Mouse (Mus musculus) heart, embryonic 10.5 days (tissue): ENCODE data around the gene U90926. TPM values are rescaled to one million over a fixed set of nuclear protein-coding genes. Genes with fewer than 3 reads are reported as not detected.
"Not testable (repeated sequence)": the region's sequence is repeated elsewhere in the genome, so short reads cannot be mapped to it uniquely, and the experiment has no call there.

Source experiments
- DNase-seq: peaks from one replicate; pipeline ENCODE4 v3.0.0-alpha.2; 2017; ENCODE audit warnings: low spot score
- H3K27ac ChIP-seq: fragments of 300-500 bp; sonication (generic); 2 replicates; pipeline ENCODE4 v1.5.1; 2016; ENCODE audit warnings: mild to moderate bottlenecking
- H3K27me3 ChIP-seq: fragments of 300-500 bp; sonication (generic); 2 replicates; pipeline ENCODE4 v1.6.1; 2016; ENCODE audit warnings: mild to moderate bottlenecking; ENCODE audit not compliant: poor library complexity, insufficient read depth, severe bottlenecking
- H3K36me3 ChIP-seq: fragments of 300-500 bp; sonication (generic); 2 replicates; pipeline ENCODE4 v1.6.1; 2016; ENCODE audit warnings: mild to moderate bottlenecking, moderate library complexity
- H3K4me1 ChIP-seq: fragments of 300-500 bp; sonication (generic); 2 replicates; pipeline ENCODE4 v1.6.1; 2016; ENCODE audit warnings: mild to moderate bottlenecking
- H3K4me3 ChIP-seq: fragments of 300-500 bp; sonication (generic); 2 replicates; pipeline ENCODE4 v1.5.1; 2016; ENCODE audit warnings: mild to moderate bottlenecking, moderate library complexity
- H3K9me3 ChIP-seq: fragments of 300-500 bp; sonication (generic); 2 replicates; pipeline ENCODE4 v1.6.1; 2016; ENCODE audit warnings: mild to moderate bottlenecking, moderate library complexity
- WGBS: fragments of 180-500 bp; shearing (Covaris S2); methylation state at CpG from one replicate; pipeline ENCODE4 v1.1.7; 2016; 5-methylcytosine and 5-hydroxymethylcytosine counted together
- polyA plus RNA-seq: library from polyadenylated mRNA; unstranded; fragments of >200 nt; fragmentation: Nextera tagmentation; extraction: Ambion mirVana; gene quantifications from 2 replicates; pipeline ENCODE4 v1.2.1, GENCODE M21; 2016

The U90926 gene
- polyA plus RNA-seq, 1 experiment from 2014 or later: not detected

DNA sequence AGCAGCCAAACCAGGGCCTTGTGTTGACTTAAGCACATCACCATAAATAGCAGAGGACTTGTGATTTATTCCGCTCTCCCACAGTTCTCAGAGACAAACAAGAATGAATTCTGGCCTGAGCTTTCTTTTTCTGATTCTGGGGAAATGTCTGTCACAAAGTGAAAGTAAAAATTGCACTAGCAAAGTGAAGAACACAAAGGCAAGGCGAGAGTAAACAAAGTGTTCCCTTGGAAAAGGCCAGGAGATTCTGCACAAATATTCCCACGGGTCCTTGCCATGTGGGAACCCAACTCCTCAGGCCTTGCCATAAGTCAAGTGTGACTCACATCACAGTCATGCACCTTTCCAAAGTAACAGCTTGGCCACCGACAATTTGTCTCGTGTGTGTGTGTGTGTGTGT is 9.5 kb downstream of the U90926 start:
- Histone ChIP-seq H3K27ac (no peak overlapping the region), H3K36me3 (peaks cover 42% of the 10 kb centered on the region), H3K9me3 (no peaks in the 10 kb centered on the region), H3K4me3 (no peak overlapping the region), H3K4me1 (peaks cover 10% of the 10 kb centered on the region; the same call in 1 of the 2 replicates), H3K27me3 (no peaks in the 10 kb centered on the region)
- WGBS: 87% methylated on average over 5 of the region's 5 CpGs
- peak; percentile 20 for DNase-seq

DNA sequence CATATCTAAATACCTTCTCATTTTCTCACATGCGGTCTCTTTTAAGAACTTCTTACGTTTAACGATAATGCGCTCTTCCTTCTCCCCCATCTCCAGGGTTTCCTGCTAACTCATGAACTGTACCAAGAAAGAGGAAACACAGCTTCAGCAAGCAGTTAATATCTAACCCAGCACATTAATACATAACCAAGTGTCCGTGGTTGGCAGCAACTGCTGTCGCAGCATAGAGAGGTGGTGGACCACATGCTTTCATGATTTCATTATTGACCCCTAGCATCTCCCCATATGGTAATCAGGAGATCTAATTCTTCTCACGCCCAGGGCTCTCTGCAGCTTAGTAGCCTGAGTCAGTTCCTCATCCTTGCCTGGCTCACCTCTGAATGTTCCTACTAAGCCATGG is 10.0 kb downstream of the U90926 start:
- Histone ChIP-seq H3K27ac (no peak overlapping the region), H3K27me3 (no peaks in the 10 kb centered on the region), H3K9me3 (no peaks in the 10 kb centered on the region), H3K36me3 (peaks cover 47% of the 10 kb centered on the region), H3K4me3 (no peak overlapping the region), H3K4me1 (peaks cover 10% of the 10 kb centered on the region; the same call in 1 of the 2 replicates)
- no peak for DNase-seq
- WGBS: 88% methylated on average over 7 of the region's 7 CpGs

DNA sequence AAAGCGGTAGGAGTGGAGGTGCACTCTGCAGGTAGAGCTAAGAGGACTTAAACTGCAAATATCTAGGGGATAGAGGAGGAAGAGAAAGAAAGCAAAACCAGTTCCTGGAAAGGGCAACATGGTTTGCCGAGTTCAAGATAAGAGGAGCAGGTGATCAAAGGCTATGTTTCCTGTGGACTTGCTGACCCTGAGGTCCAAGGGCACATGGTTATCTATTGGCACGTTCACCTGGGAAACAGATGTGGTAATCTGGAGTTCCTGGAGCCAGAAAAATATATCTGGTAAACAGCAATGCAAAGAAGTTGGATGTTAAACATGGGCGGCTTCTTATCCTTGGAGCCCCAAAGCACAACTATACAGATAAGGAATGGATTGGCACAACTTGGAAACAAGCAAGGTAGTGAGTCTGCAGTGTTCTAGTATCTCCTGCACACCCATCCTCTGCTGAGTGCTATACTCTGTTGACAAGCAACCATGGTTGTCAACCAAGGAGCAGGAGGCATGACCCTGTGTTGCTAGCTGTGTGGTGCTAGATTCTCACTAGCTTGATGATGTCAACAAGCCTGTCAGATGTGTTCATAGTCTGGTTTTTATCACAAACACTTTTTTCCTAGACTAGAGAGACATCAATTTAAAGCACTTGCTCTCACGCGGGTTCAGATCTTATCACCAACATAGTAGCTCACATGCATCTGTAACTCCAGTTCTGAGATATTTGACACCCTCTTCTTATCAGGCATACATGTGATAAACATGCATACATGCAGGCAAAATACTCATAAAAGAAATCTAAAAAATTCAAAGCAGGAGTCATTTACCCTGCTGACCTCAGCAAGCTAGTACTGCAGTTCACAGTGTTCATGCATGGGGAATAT is 10.8 kb downstream of the U90926 start:
- peaks cover 55% of the 10 kb centered on the region for H3K36me3 ChIP-seq
- no peak overlapping the region for H3K4me3 ChIP-seq
- 52% methylated on average over 6 of the region's 6 CpGs for WGBS
- no peaks in the 10 kb centered on the region for H3K27me3 ChIP-seq
- H3K9me3 ChIP-seq: no peaks in the 10 kb centered on the region
- peaks cover 10% of the 10 kb centered on the region; the same call in 1 of the 2 replicates for H3K4me1 ChIP-seq
- DNase-seq: peak; percentile 64
- no peak overlapping the region for H3K27ac ChIP-seq

- 75% methylated on average over 8 of the region's 8 CpGs for WGBS
- DNase-seq: no peak
- H3K4me1 ChIP-seq: no peaks in the 10 kb centered on the region
- H3K27ac ChIP-seq: no peak overlapping the region
- H3K27me3 ChIP-seq: no peaks in the 10 kb centered on the region
- no peak overlapping the region for H3K4me3 ChIP-seq
- no peaks in the 10 kb centered on the region for H3K9me3 ChIP-seq
- peaks cover 95% of the 10 kb centered on the region for H3K36me3 ChIP-seq
Measured at GRCm38 (mm10) chr5:92198266-92198665, 16.9 kb downstream of the U90926 start.

DNA sequence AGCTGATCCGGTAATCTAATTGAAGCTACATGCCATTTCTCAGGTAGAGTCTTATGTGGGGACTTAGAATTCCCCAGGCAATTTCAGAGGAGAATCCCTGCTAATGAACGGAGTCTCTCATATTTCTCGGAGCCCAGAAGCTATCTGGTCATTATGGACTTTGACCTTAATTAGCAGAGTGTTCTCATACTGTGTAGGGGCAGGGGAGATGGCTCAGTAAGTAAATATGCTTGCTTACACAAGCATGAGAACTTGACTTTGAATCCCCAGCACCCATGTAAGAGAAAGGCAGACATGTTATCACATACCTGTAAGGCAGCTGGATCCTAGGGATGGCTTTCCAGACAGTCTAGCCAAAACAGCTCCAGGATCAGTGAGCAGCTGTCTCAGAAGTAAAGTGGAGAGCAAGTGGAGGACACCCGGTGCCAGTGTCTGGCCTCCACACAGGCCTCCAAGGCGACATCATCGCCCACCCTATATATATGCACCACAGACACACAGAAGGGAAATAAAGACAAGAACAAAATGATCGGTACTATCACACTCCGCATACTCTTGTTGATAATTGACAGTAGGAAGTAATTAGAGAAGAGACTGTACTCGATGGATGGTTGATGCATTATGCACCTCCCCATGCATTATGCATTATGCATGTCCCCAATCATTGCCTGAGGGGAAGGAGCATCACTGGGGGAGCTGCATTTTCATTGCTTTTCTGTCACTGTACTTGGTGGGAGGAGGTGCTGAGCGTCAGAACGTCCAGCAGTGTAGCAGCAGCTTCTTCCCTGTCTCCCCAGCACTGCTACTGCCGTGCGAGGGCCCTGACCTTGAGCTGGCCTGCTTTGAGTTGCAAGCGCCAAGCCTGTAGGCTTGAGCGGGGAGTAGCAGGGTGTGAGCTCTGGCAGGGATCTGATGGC is 18.1 kb downstream of the U90926 start:
- no peak overlapping the region for H3K27ac ChIP-seq
- WGBS: 90% methylated on average over 15 of the region's 15 CpGs
- H3K4me1 ChIP-seq: no peaks in the 10 kb centered on the region
- no peaks in the 10 kb centered on the region for H3K27me3 ChIP-seq
- no peak overlapping the region for H3K4me3 ChIP-seq
- H3K36me3 ChIP-seq: peaks cover 95% of the 10 kb centered on the region
- no peak for DNase-seq
- no peaks in the 10 kb centered on the region for H3K9me3 ChIP-seq

DNA sequence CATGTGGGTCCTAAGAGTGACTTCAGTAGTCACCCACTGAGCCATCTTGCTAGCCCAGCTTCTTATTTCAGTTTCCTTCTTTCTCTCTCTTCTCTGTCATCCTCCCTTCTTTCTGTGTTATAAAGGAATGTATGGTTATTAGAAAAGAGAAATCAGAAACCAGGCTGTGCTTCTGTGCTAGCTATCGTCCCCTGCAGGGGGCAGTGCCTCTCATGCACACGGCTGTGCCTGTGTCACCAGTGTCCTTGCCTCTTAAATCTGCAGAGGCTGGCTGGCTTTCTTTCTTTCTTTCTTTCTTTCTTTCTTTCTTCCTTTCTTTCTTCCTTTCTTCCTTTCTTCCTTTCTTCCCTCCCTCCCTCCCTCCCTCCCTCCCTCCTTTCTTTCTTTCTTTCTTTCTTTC is 19.5 kb downstream of the U90926 start:
- 46% methylated on average over 2 of the region's 2 CpGs for WGBS
- H3K27ac ChIP-seq, H3K27me3 ChIP-seq, H3K4me1 ChIP-seq, H3K9me3 ChIP-seq, H3K4me3 ChIP-seq, DNase-seq: not testable (repeated sequence)
- H3K36me3 ChIP-seq: peaks cover 88% of the 10 kb centered on the region

DNA sequence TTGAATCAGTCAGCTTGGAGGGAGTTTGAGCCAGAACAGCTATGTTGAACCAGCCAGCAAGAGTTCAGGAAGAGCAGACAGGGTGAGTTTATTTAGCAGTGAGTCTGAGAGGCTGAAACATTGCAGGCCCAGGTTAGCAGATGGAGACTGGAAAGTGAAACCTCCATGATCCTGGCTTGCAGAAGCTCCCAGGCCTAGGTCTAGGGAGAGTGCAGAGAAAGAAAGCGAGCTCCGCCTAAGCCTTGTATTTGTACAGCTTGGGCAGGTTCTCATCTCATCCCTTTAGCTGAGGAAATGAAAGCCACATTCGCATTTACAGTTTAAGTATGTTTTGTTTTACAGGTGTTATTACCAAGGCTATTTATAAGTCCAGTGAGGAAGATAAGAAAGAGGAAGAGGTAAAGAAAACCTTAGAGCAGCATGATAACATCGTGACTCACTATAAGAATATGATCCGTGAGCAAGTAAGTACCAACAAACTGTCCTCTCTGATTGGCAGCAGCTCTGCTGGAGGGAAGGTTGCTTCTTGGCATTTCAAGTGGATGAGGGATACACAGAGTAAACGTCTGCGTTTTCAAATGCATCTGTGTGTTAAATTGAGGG is 26.2 kb downstream of the U90926 start:
- H3K4me3 ChIP-seq: no peak overlapping the region
- peaks cover 75% of the 10 kb centered on the region for H3K36me3 ChIP-seq
- H3K27ac ChIP-seq: no peak overlapping the region
- H3K4me1 ChIP-seq: no peaks in the 10 kb centered on the region
- WGBS: 95% methylated on average over 7 of the region's 7 CpGs
- H3K9me3 ChIP-seq: no peaks in the 10 kb centered on the region
- H3K27me3 ChIP-seq: no peaks in the 10 kb centered on the region
- DNase-seq: no peak

DNA sequence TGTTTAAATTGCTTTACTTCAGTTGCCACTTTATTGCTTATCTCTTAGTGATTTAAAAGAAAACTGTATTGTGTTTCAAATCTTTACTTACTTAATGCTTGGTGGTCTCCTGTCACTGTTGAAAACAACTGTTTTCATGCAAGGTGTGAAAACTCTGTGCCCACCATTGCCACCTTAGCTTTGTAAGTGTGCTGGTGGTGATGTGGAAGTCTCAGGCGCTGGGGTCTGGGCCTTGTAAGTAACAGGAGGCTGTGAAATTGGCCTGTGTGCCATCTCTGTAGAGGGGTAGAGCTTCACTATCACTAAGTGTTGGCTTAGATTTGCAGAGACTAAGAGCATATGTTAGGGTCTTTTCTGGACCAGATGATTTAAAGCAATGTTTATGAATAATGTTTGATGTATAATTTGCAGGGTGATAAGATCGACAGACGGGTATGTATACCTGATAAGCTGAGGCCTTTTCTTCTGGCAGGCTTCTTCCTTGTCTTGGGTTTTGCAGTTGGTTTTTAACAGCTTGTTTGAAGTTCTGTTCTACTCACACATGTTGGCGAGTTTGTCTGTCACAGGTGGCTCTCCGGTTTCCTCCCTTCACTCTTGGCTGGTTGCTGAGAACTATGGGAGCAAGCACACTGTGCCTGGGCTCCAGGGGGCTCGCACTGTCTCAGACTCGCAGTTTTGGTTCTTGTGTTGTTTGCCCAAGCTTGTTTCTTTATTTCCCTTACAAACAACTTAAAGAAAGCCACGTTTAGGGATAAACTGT is 32.0 kb downstream of the U90926 start:
- no peak for DNase-seq
- H3K4me3 ChIP-seq: no peak overlapping the region
- no peaks in the 10 kb centered on the region for H3K9me3 ChIP-seq
- H3K27me3 ChIP-seq: no peaks in the 10 kb centered on the region
- H3K4me1 ChIP-seq: no peaks in the 10 kb centered on the region
- 82% methylated on average over 8 of the region's 8 CpGs for WGBS
- H3K27ac ChIP-seq: no peak overlapping the region
- H3K36me3 ChIP-seq: peaks cover 69% of the 10 kb centered on the region

DNA sequence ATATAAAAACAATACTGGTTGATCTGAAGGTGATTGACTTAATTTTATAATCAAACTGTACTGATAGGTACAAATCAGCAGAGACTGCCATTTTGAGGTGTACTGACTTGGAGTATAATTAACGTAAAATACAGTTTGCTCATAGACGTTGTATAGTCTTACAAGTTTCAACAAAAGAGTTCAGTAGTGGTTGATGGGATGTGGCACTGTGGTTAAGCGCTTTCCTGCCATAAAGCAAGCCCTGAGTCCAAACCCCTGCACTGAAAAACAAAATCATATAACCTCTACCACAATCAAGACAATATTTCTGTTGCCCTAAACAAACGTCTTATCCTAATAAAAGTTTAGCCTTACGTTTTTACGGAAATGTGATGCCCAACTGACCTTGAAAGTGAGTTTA is 49.2 kb downstream of the U90926 start:
- Histone ChIP-seq H3K4me3 (no peak overlapping the region), H3K9me3 (no peaks in the 10 kb centered on the region), H3K27ac (no peak overlapping the region), H3K4me1 (no peaks in the 10 kb centered on the region), H3K27me3 (no peaks in the 10 kb centered on the region), H3K36me3 (peaks cover 42% of the 10 kb centered on the region)
- no peak for DNase-seq
- 89% methylated on average over 6 of the region's 6 CpGs for WGBS

Other genes with a start within 250 kb of the U90926 start
- gene Odaph, start 227.9 kb downstream of the U90926 start, polyA plus RNA-seq: not detected in 2 replicates
- 0.68 and 0.99 TPM in 2 replicates for gene Cdkl2, start 171.5 kb downstream of the U90926 start, polyA plus RNA-seq
- gene G3bp2, start 131.7 kb downstream of the U90926 start, polyA plus RNA-seq: 207 and 210 TPM in 2 replicates
- gene Uso1, start 77.5 kb downstream of the U90926 start, polyA plus RNA-seq: 40.4 and 48.9 TPM in 2 replicates
- gene Ppef2, start 40.9 kb upstream of the U90926 start, polyA plus RNA-seq: 0.14 TPM in 1 of 2 replicates, not detected in the other
- gene Naaa, start 62.8 kb upstream of the U90926 start, polyA plus RNA-seq: 7.0 and 9.2 TPM in 2 replicates
- gene Sdad1, start 95.1 kb upstream of the U90926 start, polyA plus RNA-seq: 33.2 and 39.5 TPM in 2 replicates
- not detected in 2 replicates for gene Cxcl9, start 112.7 kb upstream of the U90926 start, polyA plus RNA-seq
- gene Art3, start 116.4 kb upstream of the U90926 start, polyA plus RNA-seq: 19.8 and 37.7 TPM in 2 replicates
- gene Cxcl10, start 133.5 kb upstream of the U90926 start, polyA plus RNA-seq: 0.64 TPM in 1 of 2 replicates, not detected in the other
- gene Nup54, start 219.8 kb upstream of the U90926 start, polyA plus RNA-seq: 52.8 and 60.8 TPM in 2 replicates